Comparison of ENCODE assay signal across 22 mouse cellular contexts in genomic region chr16:75537784-75538565, GRCm38 (mm10). TPM values are rescaled to one million over a fixed set of nuclear protein-coding genes. Genes with fewer than 3 reads are reported as not detected.
DNase-seq lines count a peak whose midpoint lies in the region; TF ChIP-seq lines count a peak whose summit lies in the region.
"Had no signal": no experiment of that assay in that cellular context is flagged by ENCODE, and none has a peak within 500 bp of the region (broad histone marks: within the 10 kb centered on the region; RNA-seq: fewer than 3 reads in every experiment).

No protein-coding gene starts in this region.

- H3K4me3 ChIP-seq in left cerebral cortex, adult 2 months: no peak overlapping the region
- H3K4me3 ChIP-seq: limb, embryonic 12.5 days had no signal

- intact Hi-C loops in left cerebral cortex, postnatal 25 days (cut with DNase I): loop anchor here (5.0 kb wide), 1 partner anchor 151 kb away; no protein-coding TSS in a partner anchor
- intact Hi-C loops in left cerebral cortex, adult 2 months (cut with DNase I): no loop called here

- TF ChIP-seq CTCF in left cerebral cortex, adult 2 months (IDR thresholded peaks at IDR 0.05): no peak

- DNase-seq in left cerebral cortex, postnatal 25 days (ENCODE audit: low spot score in 2 of 2): peak; percentile 24 to 67
- DNase-seq in left cerebral cortex, adult 2 months (ENCODE audit: extremely low spot score in 1 of 2, low spot score in 2 of 2): no peak
- DNase-seq in frontal cortex, adult 2 months (ENCODE audit: extremely low spot score in 1 of 2, low spot score in 1 of 2): peak; percentile 2 to 43
- peak; percentile 27 for DNase-seq in layer of hippocampus, adult 9-10 months (ENCODE audit: low spot score)
- peak; percentile 6 for DNase-seq in right cerebral cortex, postnatal 14 days
- no peak for DNase-seq in cerebellum, adult 8-10 months
- DNase-seq in thymus, postnatal 4 days: no peak
- no peak for DNase-seq in adipocyte (ENCODE audit: low spot score)
- DNase-seq: adrenal gland, postnatal 36 days; gastrocnemius, postnatal 36 days; kidney, adult 11 months; kidney, postnatal 25 days had no signal

- no peak overlapping the region; the same call in 1 of the 2 replicates for H3K27ac ChIP-seq in left cerebral cortex, adult 2 months
- H3K27ac ChIP-seq: limb, embryonic 12.5 days; liver, embryonic 14.5 days had no signal

RNA-seq across cellular contexts. Expression of gene Lipi, which starts 47.9 kb away (rescaled TPM):
- total RNA-seq in left cerebral cortex, postnatal 25 days (2021): not detected
- not detected for total RNA-seq in left cerebral cortex, adult 2 months (2021)
- polyA plus RNA-seq in frontal cortex, adult 2 months (2012; rRNA removed): not detected in 2 replicates
- total RNA-seq: adrenal gland, postnatal 36 days; ES-E14; gastrocnemius, postnatal 36 days; heart, postnatal 25 days; megakaryocyte, adult 5-6 weeks had no signal
- polyA plus RNA-seq: heart, embryonic 11.5 days; hindbrain, embryonic 16.5 days; limb, embryonic 12.5 days; liver, embryonic 14.5 days; lung, embryonic 16.5 days; neural tube, embryonic 11.5 days; urinary bladder, adult 2 months had no signal

RNA-seq across cellular contexts. Expression of gene Rbm11, which starts 54.7 kb away (rescaled TPM):
- total RNA-seq in left cerebral cortex, postnatal 25 days (2021): 1 to 10 TPM; 4.4 to 4.8 TPM
- 1 to 10 TPM; 4.5 to 5.2 TPM for total RNA-seq in left cerebral cortex, adult 2 months (2021)
- polyA plus RNA-seq in frontal cortex, adult 2 months (2012; rRNA removed): 3.7 and 4.5 TPM in 2 replicates
- total RNA-seq: gastrocnemius, postnatal 36 days; heart, postnatal 25 days had no signal

Comparison
In these comparisons a context has a peak if more than half of its experiments do, and no peak if none do; other contexts are left out.
1. DNase-seq: peak in left cerebral cortex, postnatal 25 days (2 of 2), frontal cortex, adult 2 months (2 of 2), layer of hippocampus, adult 9-10 months (single experiment) and right cerebral cortex, postnatal 14 days (single experiment); none in left cerebral cortex, adult 2 months (0 of 2), cerebellum, adult 8-10 months (single experiment), thymus, postnatal 4 days (single experiment) and adipocyte (single experiment).